Mouse (Mus musculus) bone marrow macrophage, adult 2 months (primary cell): ENCODE measurements around the gene Cldn19. TPM values are rescaled to one million over a fixed set of nuclear protein-coding genes. Genes with fewer than 3 reads are reported as not detected.
A peak's percentile ranks its signal among the peaks of the same experiment; 100 is the strongest.

ENCODE experiments used
- H3K27ac ChIP-seq: 2 replicates; pipeline ENCODE4 v1.5.1; 2012; ENCODE audit warnings: low read depth, low read length; ENCODE audit not compliant: insufficient read depth
- H3K4me1 ChIP-seq: 2 replicates; pipeline ENCODE4 v1.6.1; 2012; ENCODE audit warnings: low read length; ENCODE audit not compliant: control insufficient read depth, insufficient read depth
- H3K4me3 ChIP-seq: 2 replicates; pipeline ENCODE4 v1.5.1; 2012; ENCODE audit warnings: mild to moderate bottlenecking, low read length, moderate library complexity; ENCODE audit not compliant: insufficient read depth
- CTCF ChIP-seq: IDR thresholded peaks from 2 replicates; pipeline ENCODE4 v1.5.1; 2012; ENCODE audit warnings: low read depth, mild to moderate bottlenecking, low read length, moderate library complexity
- POLR2A ChIP-seq: IDR thresholded peaks from 2 replicates; pipeline ENCODE4 v1.6.1; 2012; ENCODE audit warnings: mild to moderate bottlenecking, low read depth, low read length, borderline replicate concordance
- polyA plus RNA-seq: library from polyadenylated mRNA; stranded (reverse); fragments of >200 nt; gene quantifications from 2 replicates; pipeline ENCODE4 v1.2.4, GENCODE M21; 2012; ENCODE audit not compliant: missing spikeins, insufficient read depth, insufficient read length

Cldn19 gene
- polyA plus RNA-seq, 1 experiment: not detected

GRCm38 (mm10) chr4:119234348-119234747, 20.9 kb upstream of the Cldn19 start:
- TF ChIP-seq POLR2A (no peak), CTCF (no peak)
- Histone ChIP-seq H3K4me1 (peaks cover 10% of the 10 kb centered on the region), H3K4me3 (no peak overlapping the region), H3K27ac (no peak overlapping the region)

DNA sequence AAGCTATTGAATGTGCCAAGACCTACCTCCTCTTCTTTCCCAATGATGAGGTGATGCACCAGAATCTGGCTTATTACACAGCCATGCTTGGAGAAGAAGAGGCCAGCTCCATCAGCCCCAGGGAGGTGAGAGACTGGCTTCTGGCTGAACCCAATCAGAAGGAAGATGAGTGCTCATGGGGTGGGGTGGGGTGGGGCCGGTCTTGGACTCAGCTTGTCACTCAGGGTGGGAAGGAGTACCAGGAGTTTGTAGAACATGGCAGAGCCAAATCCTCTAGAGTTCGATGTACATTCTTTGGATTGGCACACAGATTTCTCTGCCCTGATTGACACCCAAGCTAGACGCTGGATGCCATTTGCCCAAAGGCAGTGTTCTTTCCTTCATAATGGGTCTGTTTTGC, 16.6 kb upstream of the Cldn19 start:
- no peak overlapping the region for H3K4me3 ChIP-seq
- peaks cover 5% of the 10 kb centered on the region for H3K4me1 ChIP-seq
- no peak overlapping the region for H3K27ac ChIP-seq
- 0 out of 2 replicates have a peak, but pooled peaks have one; percentile 0 for TF ChIP-seq CTCF
- TF ChIP-seq POLR2A: no peak

- TF ChIP-seq CTCF (no peak), POLR2A (no peak)
- Histone ChIP-seq H3K27ac (no peak overlapping the region), H3K4me1 (peaks cover 2% of the 10 kb centered on the region), H3K4me3 (no peak overlapping the region)
These were observed 16.0 kb upstream of the Cldn19 start for GRCm38 (mm10) chr4:119239181-119239682.

DNA sequence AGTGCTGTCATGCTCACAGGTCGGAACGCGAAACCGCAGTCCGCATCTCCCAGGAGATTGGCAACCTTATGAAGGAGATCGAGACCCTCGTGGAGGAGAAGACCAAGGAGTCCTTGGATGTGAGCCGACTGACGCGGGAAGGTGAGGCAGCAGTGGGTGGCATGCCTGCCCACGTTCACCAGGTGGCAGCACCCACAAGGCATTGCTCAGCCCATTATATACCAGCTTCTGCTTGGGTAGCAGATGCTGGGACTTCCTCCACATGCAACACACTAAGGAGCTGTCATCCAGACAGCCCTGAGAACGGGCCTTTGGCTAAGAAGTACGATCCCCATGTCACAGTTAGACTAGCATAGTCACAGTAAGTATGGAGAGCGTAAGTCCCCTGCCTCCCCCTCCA, 13.6 kb upstream of the Cldn19 start:
- Histone ChIP-seq H3K4me1 (peaks cover 2% of the 10 kb centered on the region), H3K4me3 (no peak overlapping the region), H3K27ac (no peak overlapping the region)
- TF ChIP-seq POLR2A (no peak), CTCF (0 out of 2 replicates have a peak, but pooled peaks have one; percentile 10)

- Histone ChIP-seq H3K4me1 (peaks cover 2% of the 10 kb centered on the region), H3K4me3 (no peak overlapping the region), H3K27ac (no peak overlapping the region)
- TF ChIP-seq POLR2A: no peak
These were observed 12.6 kb upstream of the Cldn19 start for GRCm38 (mm10) chr4:119242571-119242970.

- Histone ChIP-seq H3K27ac (no peak overlapping the region), H3K4me1 (no peaks in the 10 kb centered on the region), H3K4me3 (no peak overlapping the region)
- no peak for TF ChIP-seq CTCF
- no peak for TF ChIP-seq POLR2A
These were observed 10.6 kb upstream of the Cldn19 start for GRCm38 (mm10) chr4:119244468-119245240.

GRCm38 (mm10) chr4:119245556-119245955, 9.7 kb upstream of the Cldn19 start:
- no peaks in the 10 kb centered on the region for H3K4me1 ChIP-seq
- H3K4me3 ChIP-seq: no peak overlapping the region
- TF ChIP-seq CTCF (no peak), POLR2A (no peak)
- no peak overlapping the region for H3K27ac ChIP-seq

GRCm38 (mm10) chr4:119245961-119246360, 9.3 kb upstream of the Cldn19 start:
- Histone ChIP-seq H3K4me3 (no peak overlapping the region), H3K4me1 (no peaks in the 10 kb centered on the region), H3K27ac (no peak overlapping the region)
- no peak for TF ChIP-seq CTCF
- TF ChIP-seq POLR2A: no peak

GRCm38 (mm10) chr4:119246688-119247225, 8.5 kb upstream of the Cldn19 start:
- H3K27ac ChIP-seq: no peak overlapping the region

DNA sequence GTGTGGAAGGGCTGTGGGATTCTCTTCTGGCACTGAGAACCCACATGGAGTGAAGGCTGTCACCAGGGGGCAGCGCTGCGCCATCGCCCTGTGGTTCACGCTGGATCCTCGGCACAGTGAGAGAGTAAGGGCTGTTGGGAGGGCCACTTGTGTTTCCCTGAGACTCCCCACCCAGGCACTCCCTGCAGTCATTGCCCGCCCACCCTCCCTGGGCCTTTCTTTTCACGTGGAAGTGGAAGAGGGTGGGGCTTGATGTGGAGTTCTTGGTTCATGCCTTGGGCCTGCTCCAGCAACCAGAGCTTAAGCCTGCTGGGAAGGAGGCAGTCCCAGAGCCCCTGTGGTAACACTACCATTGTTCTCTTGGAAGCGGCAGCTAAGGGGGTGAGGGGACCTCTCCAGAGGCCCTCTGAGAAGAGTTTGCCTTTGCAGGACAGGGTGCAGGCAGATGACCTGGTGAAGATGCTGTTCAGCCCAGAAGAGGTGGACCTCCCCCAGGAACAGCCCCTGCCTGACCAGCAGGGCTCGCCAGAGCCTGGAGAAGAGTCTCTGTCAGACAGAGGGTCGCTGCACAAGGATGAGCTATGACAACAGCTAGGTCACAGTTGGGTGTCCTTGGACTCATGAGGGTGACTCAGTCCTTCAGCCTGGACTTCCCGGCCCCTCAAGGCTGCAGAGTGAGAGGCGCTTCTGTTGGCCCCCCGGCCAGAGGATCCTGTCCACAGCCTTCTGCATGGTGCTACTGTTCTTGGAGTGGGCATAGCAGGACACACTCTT, 7.6 kb upstream of the Cldn19 start:
- H3K4me1 ChIP-seq: no peaks in the 10 kb centered on the region
- H3K4me3 ChIP-seq: no peak overlapping the region
- TF ChIP-seq POLR2A (no peak), CTCF (peak; percentile 48)
- no peak overlapping the region for H3K27ac ChIP-seq

More at GRCm38 (mm10) chr4:119246688-119247225, 8.5 kb upstream of the Cldn19 start:
- Histone ChIP-seq H3K4me1 (no peaks in the 10 kb centered on the region), H3K4me3 (no peak overlapping the region)
- no peak for TF ChIP-seq CTCF
- TF ChIP-seq POLR2A: no peak
